Mouse (Mus musculus) liver, embryonic 15.5 days (tissue): ENCODE data around the gene Tectb. TPM values are rescaled to one million over a fixed set of nuclear protein-coding genes. Genes with fewer than 3 reads are reported as not detected.
A peak's percentile ranks its signal among the peaks of the same experiment; 100 is the strongest.

Experiments used
- ATAC-seq: fragments of 200-750 bp; cut with Nextera tagmentation; 2 replicates; pipeline ENCODE4 v1.8.0; 2017; ENCODE audit warnings: moderate number of reproducible peaks, mild to moderate bottlenecking, moderate library complexity; ENCODE audit not compliant: insufficient read depth
- H3K27ac ChIP-seq: fragments of 300-500 bp; sonication (generic); replicated peaks from 2 replicates; pipeline ENCODE4 v1.5.1; 2015; ENCODE audit warnings: mild to moderate bottlenecking, inconsistent platforms
- H3K27me3 ChIP-seq: fragments of 300-500 bp; sonication (generic); 2 replicates; pipeline ENCODE4 v1.6.1; 2015; ENCODE audit warnings: mild to moderate bottlenecking, inconsistent platforms
- H3K36me3 ChIP-seq: fragments of 300-500 bp; sonication (generic); replicated peaks from 2 replicates; pipeline ENCODE4 v1.6.1; 2015; ENCODE audit warnings: moderate library complexity, mild to moderate bottlenecking, inconsistent platforms
- H3K4me1 ChIP-seq: fragments of 300-500 bp; sonication (generic); replicated peaks from 2 replicates; pipeline ENCODE4 v1.6.1; 2015; ENCODE audit warnings: inconsistent platforms
- H3K4me2 ChIP-seq: fragments of 300-500 bp; sonication (generic); 2 replicates; pipeline ENCODE4 v1.6.1; 2015; ENCODE audit warnings: moderate library complexity, mild to moderate bottlenecking, inconsistent platforms
- H3K4me3 ChIP-seq: fragments of 300-500 bp; sonication (generic); replicated peaks from 2 replicates; pipeline ENCODE4 v1.5.1; 2015; ENCODE audit warnings: mild to moderate bottlenecking, inconsistent platforms
- H3K9ac ChIP-seq: fragments of 300-500 bp; sonication (generic); 2 replicates; pipeline ENCODE4 v1.6.1; 2015; ENCODE audit warnings: moderate library complexity, mild to moderate bottlenecking, inconsistent platforms
- H3K9me3 ChIP-seq: fragments of 300-500 bp; sonication (generic); replicated peaks from 2 replicates; pipeline ENCODE4 v1.6.1; 2016; ENCODE audit warnings: inconsistent platforms
- WGBS: fragments of 180-500 bp; shearing (Covaris S2); methylation state at CpG from one replicate; pipeline ENCODE4 v1.1.7; 2015; ENCODE audit warnings: mixed read lengths; ENCODE audit not compliant: insufficient replicate concordance; 5-methylcytosine and 5-hydroxymethylcytosine counted together
- polyA plus RNA-seq: library from polyadenylated mRNA; unstranded; fragments of >200 nt; fragmentation: Nextera tagmentation; extraction: Ambion mirVana; gene quantifications from 2 replicates; pipeline ENCODE4 v1.2.1, GENCODE M21; 2015

Tectb gene
- polyA plus RNA-seq, 1 experiment from 2014 or later: 0.38 TPM

GRCm38 (mm10) chr19:55191596-55191995, 11.1 kb downstream of the Tectb start:
- Histone ChIP-seq H3K4me1 (peaks cover 6% of the 10 kb centered on the region; the same call in 1 of the 2 replicates), H3K9ac (no peak overlapping the region), H3K4me2 (no peak overlapping the region), H3K4me3 (no peak overlapping the region), H3K36me3 (no peaks in the 10 kb centered on the region), H3K27me3 (no peaks in the 10 kb centered on the region), H3K27ac (peak overlapping the region; percentile 67), H3K9me3 (no peaks in the 10 kb centered on the region)
- no peak for ATAC-seq
- WGBS: 54% methylated on average over 2 of the region's 2 CpGs

DNA sequence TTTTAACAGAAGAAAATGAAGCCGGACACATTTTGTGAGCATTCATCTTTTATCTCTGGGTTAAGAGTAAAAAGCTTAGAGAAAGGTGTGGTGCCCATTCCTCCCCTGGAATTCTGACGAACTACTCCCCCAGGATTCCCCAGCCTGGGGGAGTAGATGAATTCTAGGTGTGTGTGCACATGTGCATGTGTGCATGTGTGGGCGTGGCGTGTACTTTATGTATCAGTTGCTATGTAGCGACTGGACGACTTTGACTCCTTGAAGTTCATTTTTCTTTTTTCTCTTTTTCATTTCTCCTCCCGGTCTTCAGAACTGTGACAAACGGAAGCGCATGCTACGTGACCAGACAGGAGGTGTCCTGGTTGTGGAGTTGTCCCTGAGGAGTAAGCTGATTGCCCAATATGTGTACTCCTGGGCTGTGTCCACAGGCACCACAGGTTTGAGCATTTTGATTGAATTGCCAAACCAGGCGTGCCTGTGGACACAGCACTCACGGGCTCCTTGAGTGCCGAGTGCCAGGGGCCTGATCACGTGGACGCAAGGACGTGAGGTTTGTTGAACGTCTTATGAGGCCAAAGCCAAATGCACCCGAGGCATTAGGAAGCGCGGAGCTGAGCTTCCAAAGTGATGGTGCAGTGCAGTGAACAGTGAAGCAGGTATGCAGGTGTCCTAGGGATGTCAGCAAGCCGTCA, 11.9 kb downstream of the Tectb start:
- peak; percentile 74 for ATAC-seq
- H3K27me3 ChIP-seq: no peaks in the 10 kb centered on the region
- H3K4me3 ChIP-seq: no peak overlapping the region
- H3K4me1 ChIP-seq: peaks cover 6% of the 10 kb centered on the region; the same call in 1 of the 2 replicates
- peak overlapping the region; percentile 67 for H3K27ac ChIP-seq
- H3K4me2 ChIP-seq: no peak overlapping the region
- H3K9ac ChIP-seq: no peak overlapping the region
- H3K9me3 ChIP-seq: no peaks in the 10 kb centered on the region
- WGBS: 61% methylated on average over 21 of the region's 21 CpGs
- H3K36me3 ChIP-seq: no peaks in the 10 kb centered on the region

DNA sequence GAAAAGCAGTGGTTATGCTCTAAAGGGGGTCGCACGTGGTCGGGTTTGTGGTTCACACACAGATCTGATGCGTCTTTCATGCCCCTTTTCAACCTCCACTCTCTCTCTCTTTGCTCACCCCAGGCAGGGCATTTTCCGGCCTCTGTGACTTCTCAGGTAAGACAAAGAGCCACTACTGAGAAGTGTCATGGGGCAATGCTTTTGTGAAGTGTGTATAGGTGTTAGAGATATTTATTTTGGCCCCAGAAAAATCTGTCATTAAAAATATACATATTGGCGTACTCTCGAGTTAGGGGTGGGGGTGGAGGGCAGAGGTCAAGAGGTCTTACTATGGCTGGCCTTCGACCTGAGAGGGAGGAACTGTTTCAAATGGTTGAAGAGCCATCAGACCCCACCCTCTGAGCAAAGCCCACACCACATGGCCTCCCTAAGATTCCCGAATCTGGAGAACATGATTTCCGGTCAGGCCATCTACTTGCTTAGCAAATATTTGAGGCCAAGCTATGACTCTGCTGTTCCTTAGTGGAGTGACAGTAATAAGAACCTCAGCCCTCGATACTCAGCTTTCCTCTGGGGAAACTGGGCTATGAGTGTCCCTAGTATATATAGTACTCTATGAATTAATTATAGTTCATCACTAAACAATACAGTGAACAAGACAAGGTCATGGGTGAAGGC, 13.3 kb downstream of the Tectb start:
- peaks cover 6% of the 10 kb centered on the region; the same call in 1 of the 2 replicates for H3K4me1 ChIP-seq
- no peaks in the 10 kb centered on the region for H3K9me3 ChIP-seq
- WGBS: 49% methylated on average over 11 of the region's 11 CpGs
- no peaks in the 10 kb centered on the region for H3K36me3 ChIP-seq
- no peaks in the 10 kb centered on the region for H3K27me3 ChIP-seq
- H3K27ac ChIP-seq: peak overlapping the region; percentile 25
- no peak overlapping the region for H3K4me3 ChIP-seq
- H3K9ac ChIP-seq: no peak overlapping the region
- H3K4me2 ChIP-seq: no peak overlapping the region
- no peak for ATAC-seq

GRCm38 (mm10) chr19:55194520-55195170, 14.1 kb downstream of the Tectb start:
- no peak overlapping the region for H3K4me2 ChIP-seq
- H3K36me3 ChIP-seq: no peaks in the 10 kb centered on the region
- 73% methylated on average over 7 of the region's 7 CpGs for WGBS
- no peak overlapping the region for H3K9ac ChIP-seq
- H3K4me1 ChIP-seq: peaks cover 6% of the 10 kb centered on the region; the same call in 1 of the 2 replicates
- no peak for ATAC-seq
- H3K9me3 ChIP-seq: no peaks in the 10 kb centered on the region
- H3K4me3 ChIP-seq: no peak overlapping the region
- no peak overlapping the region for H3K27ac ChIP-seq
- H3K27me3 ChIP-seq: peaks cover 6% of the 10 kb centered on the region; the same call in 1 of the 2 replicates

GRCm38 (mm10) chr19:55195574-55195973, 15.0 kb downstream of the Tectb start:
- peak; percentile 24; the same call in 1 of the 2 replicates for ATAC-seq
- WGBS: 67% methylated on average over 3 of the region's 3 CpGs
- H3K9ac ChIP-seq: no peak overlapping the region
- H3K9me3 ChIP-seq: no peaks in the 10 kb centered on the region
- H3K4me1 ChIP-seq: peaks cover 3% of the 10 kb centered on the region; the same call in 1 of the 2 replicates
- H3K36me3 ChIP-seq: no peaks in the 10 kb centered on the region
- no peak overlapping the region for H3K4me3 ChIP-seq
- no peak overlapping the region for H3K27ac ChIP-seq
- H3K27me3 ChIP-seq: peaks cover 8% of the 10 kb centered on the region; the same call in 1 of the 2 replicates
- no peak overlapping the region for H3K4me2 ChIP-seq

DNA sequence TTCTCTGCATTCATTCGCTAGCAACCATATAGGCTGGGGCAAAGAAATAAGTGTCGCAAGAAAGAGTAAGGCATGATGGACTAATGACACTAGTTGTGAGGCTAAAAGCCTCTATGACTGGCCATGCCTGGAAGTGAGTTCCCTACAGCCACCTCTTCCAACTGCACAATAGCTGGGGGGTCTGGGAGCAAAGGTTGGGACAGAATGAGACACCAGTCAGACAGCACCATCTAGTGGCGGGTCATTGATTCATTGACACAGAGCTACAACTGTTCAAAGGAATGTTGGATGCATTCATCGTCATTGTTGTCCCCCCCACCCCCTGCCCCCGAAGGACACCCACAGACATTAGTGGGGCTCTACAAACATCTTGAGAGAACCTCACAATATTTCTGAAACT, 17.8 kb downstream of the Tectb start:
- 31% methylated on average over 5 of the region's 5 CpGs for WGBS
- H3K4me2 ChIP-seq: no peak overlapping the region
- H3K27me3 ChIP-seq: peaks cover 15% of the 10 kb centered on the region; the same call in 1 of the 2 replicates
- no peak overlapping the region for H3K9ac ChIP-seq
- no peaks in the 10 kb centered on the region for H3K36me3 ChIP-seq
- H3K4me3 ChIP-seq: no peak overlapping the region
- no peaks in the 10 kb centered on the region for H3K4me1 ChIP-seq
- no peaks in the 10 kb centered on the region for H3K9me3 ChIP-seq
- no peak for ATAC-seq
- no peak overlapping the region for H3K27ac ChIP-seq

- H3K27ac ChIP-seq: 0 out of 2 replicates have a peak overlapping the region, but pooled peaks have one; percentile 33
- no peak overlapping the region for H3K9ac ChIP-seq
- peak overlapping the region; percentile 17; the same call in 1 of the 2 replicates for H3K4me3 ChIP-seq
- no peaks in the 10 kb centered on the region for H3K9me3 ChIP-seq
- ATAC-seq: peak; percentile 65
- H3K27me3 ChIP-seq: peaks cover 14% of the 10 kb centered on the region
- peaks cover 12% of the 10 kb centered on the region for H3K4me1 ChIP-seq
- H3K36me3 ChIP-seq: no peaks in the 10 kb centered on the region
- WGBS: 30% methylated on average over 8 of the region's 8 CpGs
- peak overlapping the region; percentile 53 for H3K4me2 ChIP-seq
Observed at GRCm38 (mm10) chr19:55206482-55207138, 26.1 kb downstream of the Tectb start.

DNA sequence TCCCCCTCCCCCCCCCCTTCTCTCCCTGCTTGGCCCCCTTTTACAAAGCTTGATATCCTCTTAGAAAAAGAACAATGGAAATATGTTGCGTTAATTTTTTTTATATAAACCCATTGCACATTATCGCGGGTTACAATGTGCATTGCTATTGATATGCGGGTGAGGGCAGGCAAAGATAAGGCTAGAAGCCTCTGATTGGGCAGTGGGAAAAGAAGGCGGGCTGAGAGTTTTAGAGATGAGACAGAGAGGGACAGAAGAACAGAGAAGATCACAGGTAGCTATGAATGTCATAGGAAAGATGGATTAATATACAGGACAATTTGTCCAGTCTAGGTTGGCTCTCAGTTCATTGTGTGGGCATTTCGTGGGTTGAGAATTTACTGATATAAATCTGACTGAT, 26.7 kb downstream of the Tectb start:
- H3K4me3 ChIP-seq: peak overlapping the region; percentile 17
- H3K36me3 ChIP-seq: no peaks in the 10 kb centered on the region
- peak; percentile 88 for ATAC-seq
- WGBS: 17% methylated on average over 6 of the region's 6 CpGs
- peaks cover 10% of the 10 kb centered on the region; the same call in 1 of the 2 replicates for H3K27me3 ChIP-seq
- H3K4me2 ChIP-seq: peak overlapping the region; percentile 53
- H3K27ac ChIP-seq: peak overlapping the region; percentile 33
- no peaks in the 10 kb centered on the region for H3K9me3 ChIP-seq
- H3K4me1 ChIP-seq: peaks cover 12% of the 10 kb centered on the region
- H3K9ac ChIP-seq: no peak overlapping the region

- Histone ChIP-seq H3K27ac (peak overlapping the region; percentile 29), H3K4me2 (peak overlapping the region; percentile 53)
Observed at GRCm38 (mm10) chr19:55207746-55208538, 27.4 kb downstream of the Tectb start.

DNA sequence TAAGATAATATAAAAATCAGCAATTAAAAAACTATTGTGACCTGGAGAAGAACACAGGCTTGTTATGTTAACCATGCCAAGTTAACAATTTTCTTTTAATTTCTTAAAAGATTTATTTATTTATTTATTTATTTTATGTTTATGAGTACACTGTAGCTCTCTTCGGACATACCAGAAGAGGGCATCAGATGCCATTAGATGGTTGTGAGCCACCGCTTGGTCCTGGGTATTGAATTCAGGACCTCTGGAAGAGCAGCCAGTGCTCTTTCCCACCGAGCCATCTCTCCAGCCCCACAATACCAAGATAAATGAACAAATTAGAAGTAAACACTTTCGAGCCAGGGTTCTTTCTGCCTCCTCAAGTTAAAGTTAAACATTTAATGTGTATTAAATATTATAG, 28.1 kb downstream of the Tectb start:
- Histone ChIP-seq H3K27me3 (peaks cover 10% of the 10 kb centered on the region; the same call in 1 of the 2 replicates), H3K4me1 (peaks cover 12% of the 10 kb centered on the region), H3K9me3 (no peaks in the 10 kb centered on the region), H3K4me2 (no peak overlapping the region), H3K36me3 (no peaks in the 10 kb centered on the region), H3K27ac (no peak overlapping the region), H3K4me3 (no peak overlapping the region), H3K9ac (no peak overlapping the region)
- 57% methylated on average over 4 of the region's 4 CpGs for WGBS
- no peak for ATAC-seq

More at GRCm38 (mm10) chr19:55207746-55208538, 27.4 kb downstream of the Tectb start:
- H3K4me3 ChIP-seq: peak overlapping the region; percentile 17
- H3K27me3 ChIP-seq: peaks cover 10% of the 10 kb centered on the region; the same call in 1 of the 2 replicates
- peaks cover 12% of the 10 kb centered on the region for H3K4me1 ChIP-seq
- H3K9ac ChIP-seq: no peak overlapping the region
- H3K36me3 ChIP-seq: no peaks in the 10 kb centered on the region
- 51% methylated on average over 25 of the region's 25 CpGs for WGBS
- ATAC-seq: no peak; the same call in 1 of the 2 replicates
- no peaks in the 10 kb centered on the region for H3K9me3 ChIP-seq
